Mouse (Mus musculus): ENCODE measurements around the gene Gemin4.

Gene Gemin4

GRCm38 (mm10) chr11:76217390-76217800 lies at the start of gene Gemin4, which contains the start of gene Dbil5:
Gemin4 (minus strand) TSS chr11:76217664.
Dbil5 (plus strand) TSS chr11:76217608.
- peak; percentile 86 for DNase-seq (ENCODE audit: low read depth, low spot score)

- DNase-seq (ENCODE audit: low read depth, low spot score): no peak
Measured at GRCm38 (mm10) chr11:76262611-76263351, 45.3 kb upstream of the Gemin4 start.

GRCm38 (mm10) chr11:76261224-76261623 lies 43.8 kb upstream of the Gemin4 start:
- DNase-seq (ENCODE audit: low read depth, low spot score): no peak

GRCm38 (mm10) chr11:76260208-76261050 lies 43.0 kb upstream of the Gemin4 start:
- no peak for DNase-seq (ENCODE audit: low read depth, low spot score)

GRCm38 (mm10) chr11:76258511-76258910 lies 41.0 kb upstream of the Gemin4 start:
- DNase-seq (ENCODE audit: low read depth, low spot score): no peak

- DNase-seq (ENCODE audit: low read depth, low spot score): no peak
Measured at GRCm38 (mm10) chr11:76257386-76257785, 39.9 kb upstream of the Gemin4 start.

- DNase-seq (ENCODE audit: low read depth, low spot score): no peak
Measured at GRCm38 (mm10) chr11:76256129-76256528, 38.7 kb upstream of the Gemin4 start.

- no peak for DNase-seq (ENCODE audit: low read depth, low spot score)
Measured at GRCm38 (mm10) chr11:76255431-76256001, 38.1 kb upstream of the Gemin4 start.

- DNase-seq (ENCODE audit: low read depth, low spot score): no peak
Measured at GRCm38 (mm10) chr11:76253918-76254264, 36.4 kb upstream of the Gemin4 start.

GRCm38 (mm10) chr11:76253145-76253917 lies 35.9 kb upstream of the Gemin4 start:
- peak; percentile 52 for DNase-seq (ENCODE audit: low read depth, low spot score)

- no peak for DNase-seq (ENCODE audit: low read depth, low spot score)
Measured at GRCm38 (mm10) chr11:76252036-76252435, 34.6 kb upstream of the Gemin4 start.

GRCm38 (mm10) chr11:76247239-76247638 lies 29.8 kb upstream of the Gemin4 start:
- DNase-seq (ENCODE audit: low read depth, low spot score): no peak

GRCm38 (mm10) chr11:76246439-76246838 lies 29.0 kb upstream of the Gemin4 start:
- no peak for DNase-seq (ENCODE audit: low read depth, low spot score)

- no peak for DNase-seq (ENCODE audit: low read depth, low spot score)
Measured at GRCm38 (mm10) chr11:76243811-76244546, 26.5 kb upstream of the Gemin4 start.

GRCm38 (mm10) chr11:76242901-76243810 lies 25.7 kb upstream of the Gemin4 start, which contains the start of the genes Mrm3 and Glod4:
Mrm3 (plus strand) TSS chr11:76243715.
Glod4 (minus strand) TSS chr11:76243725.
- DNase-seq (ENCODE audit: low read depth, low spot score): peak; percentile 79

- DNase-seq (ENCODE audit: low read depth, low spot score): no peak
Measured at GRCm38 (mm10) chr11:76239750-76240149, 22.3 kb upstream of the Gemin4 start.

- DNase-seq (ENCODE audit: low read depth, low spot score): no peak
Measured at GRCm38 (mm10) chr11:76236136-76236535, 18.7 kb upstream of the Gemin4 start.

GRCm38 (mm10) chr11:76225051-76225450 lies 7.6 kb upstream of the Gemin4 start:
- no peak for DNase-seq (ENCODE audit: low read depth, low spot score)

- no peak for DNase-seq (ENCODE audit: low read depth, low spot score)
Measured at GRCm38 (mm10) chr11:76224631-76225030, 7.2 kb upstream of the Gemin4 start.

Measured in retina, adult 2 months (tissue).